Mouse (Mus musculus) bone marrow, adult 2 months (tissue): ENCODE data around the gene Srgap3.

ENCODE experiments used
- CTCF ChIP-seq: fragments of 200-500 bp; IDR thresholded peaks from 2 replicates; pipeline ENCODE4 v1.5.1; 2011; ENCODE audit warnings: low read length, control low read depth; ENCODE audit not compliant: control insufficient read depth, insufficient read depth
- POLR2A ChIP-seq: fragments of 200-500 bp; IDR thresholded peaks from 2 replicates; pipeline ENCODE4 v1.6.1; 2011; ENCODE audit warnings: low read depth, mild to moderate bottlenecking, control low read depth, low read length, borderline replicate concordance; ENCODE audit not compliant: control insufficient read depth

GRCm38 (mm10) chr6:112855183-112855582 is 91.9 kb downstream of the Srgap3 start:
- TF ChIP-seq POLR2A: no peak
- no peak for TF ChIP-seq CTCF
